Mouse (Mus musculus) testis, adult 2 months (tissue): ENCODE results near the gene Tmem214.
A peak's percentile ranks its signal among the peaks of the same experiment; 100 is the strongest.

Experiments
- CTCF ChIP-seq: fragments of 200-500 bp; IDR thresholded peaks from 2 replicates; pipeline ENCODE4 v1.5.1; 2012; ENCODE audit warnings: low read depth, mild to moderate bottlenecking, inconsistent platforms, low read length, moderate library complexity; ENCODE audit not compliant: control insufficient read depth, insufficient read depth, insufficient replicate concordance
- POLR2A ChIP-seq: fragments of 200-500 bp; IDR thresholded peaks from 2 replicates; pipeline ENCODE4 v1.6.1; 2012; ENCODE audit warnings: low read depth, mild to moderate bottlenecking, inconsistent platforms, low read length, moderate library complexity; ENCODE audit not compliant: control insufficient read depth

- TF ChIP-seq CTCF (no peak), POLR2A (peak; percentile 82)
These were observed 1.8 kb downstream of the Tmem214 start for GRCm38 (mm10) chr5:30869405-30870130.
